Mouse (Mus musculus) liver, embryonic 14.5 days (tissue): ENCODE results near the gene Gm10309. TPM values are rescaled to one million over a fixed set of nuclear protein-coding genes. Genes with fewer than 3 reads are reported as not detected.

ENCODE experiments used
- ATAC-seq: fragments of 200-750 bp; cut with Nextera tagmentation; 2 replicates; pipeline ENCODE4 v1.8.0; 2017; ENCODE audit warnings: moderate number of reproducible peaks, mild to moderate bottlenecking, moderate library complexity; ENCODE audit not compliant: insufficient read depth
- DNase-seq, 3 experiments: peaks; one replicate each; pipeline ENCODE4 v3.0.0-alpha.2; 2012 to 2013; ENCODE audit warnings: low read depth in 3 of 3, low spot score in 3 of 3
- H3K27ac ChIP-seq: fragments of 300-500 bp; sonication (generic); 2 replicates; pipeline ENCODE4 v1.5.1; 2014; ENCODE audit warnings: moderate library complexity, mild to moderate bottlenecking, control low read depth, inconsistent platforms
- H3K27me3 ChIP-seq: fragments of 300-500 bp; sonication (generic); 2 replicates; pipeline ENCODE4 v1.6.1; 2014; ENCODE audit warnings: mild to moderate bottlenecking, low read length, moderate library complexity; ENCODE audit not compliant: control insufficient read depth, insufficient read depth
- H3K36me3 ChIP-seq: fragments of 300-500 bp; sonication (generic); replicated peaks from 2 replicates; pipeline ENCODE4 v1.6.1; 2014; ENCODE audit warnings: low read depth; ENCODE audit not compliant: control insufficient read depth, insufficient read depth
- H3K4me1 ChIP-seq, 2 experiments: fragments of 200-500 bp in 1 of 2; fragments of 300-500 bp in 1 of 2; sonication (generic) in 1 of 2; replicated peaks; 2 replicates each; pipeline ENCODE4 v1.6.1; 2012 to 2014; ENCODE audit warnings: antibody characterized with exemption in 1 of 2, inconsistent platforms in 1 of 2, low read length in 1 of 2; ENCODE audit not compliant: control insufficient read depth in 2 of 2, insufficient read depth in 2 of 2
- H3K4me2 ChIP-seq: fragments of 300-500 bp; sonication (generic); 2 replicates; pipeline ENCODE4 v1.6.1; 2014; ENCODE audit warnings: low read depth, mild to moderate bottlenecking, control low read depth, moderate library complexity
- H3K4me3 ChIP-seq, 2 experiments: fragments of 200-500 bp in 1 of 2; fragments of 300-500 bp in 1 of 2; sonication (generic) in 1 of 2; 2 replicates each; pipeline ENCODE4 v1.5.1; 2012 to 2014; ENCODE audit warnings: low read depth in 2 of 2, low read length in 2 of 2, mild to moderate bottlenecking in 2 of 2, control low read depth in 1 of 2, inconsistent platforms in 1 of 2, moderate library complexity in 1 of 2; ENCODE audit not compliant: insufficient read depth in 1 of 2
- H3K9ac ChIP-seq: fragments of 300-500 bp; sonication (generic); replicated peaks from 2 replicates; pipeline ENCODE4 v1.6.1; 2014; ENCODE audit warnings: mild to moderate bottlenecking, control low read depth, moderate library complexity
- H3K9me3 ChIP-seq: fragments of 300-500 bp; sonication (generic); 2 replicates; pipeline ENCODE4 v1.6.1; 2016; ENCODE audit warnings: low read length, mixed read lengths; ENCODE audit not compliant: control insufficient read depth
- CTCF ChIP-seq: IDR thresholded peaks from 2 replicates; pipeline ENCODE4 v1.5.1; 2016; ENCODE audit warnings: antibody characterized with exemption, low read depth, control low read depth
- EP300 ChIP-seq: IDR thresholded peaks from 2 replicates; pipeline ENCODE4 v1.6.1; 2016; ENCODE audit warnings: antibody characterized with exemption, low read depth
- WGBS: fragments of 180-500 bp; shearing (Covaris S2); extraction: QIAGEN DNeasy Blood & Tissue Kit; methylation state at CpG from one replicate; pipeline ENCODE4 v1.1.7; 2014; ENCODE audit not compliant: insufficient replicate concordance; 5-methylcytosine and 5-hydroxymethylcytosine counted together
- polyA plus RNA-seq, 2 experiments: library from polyadenylated mRNA; depleted of rRNA in 1 of 2; stranded (reverse) in 1 of 2; unstranded in 1 of 2; fragments of >200 nt; fragmentation: Nextera tagmentation in 1 of 2; extraction: Ambion mirVana in 1 of 2; gene quantifications; 2 replicates each; pipeline versions ENCODE4 v1.2.1 to v1.2.3; 2012 to 2014

Gene Gm10309
- polyA plus RNA-seq, 2 experiments = 0.06 TPM; not detected in 1

GRCm38 (mm10) chr17:86460645-86461430, 44.2 kb downstream of the Gm10309 start:
- H3K36me3 ChIP-seq = no peaks in the 10 kb centered on the region
- 55% methylated on average over 17 of the region's 17 CpGs for WGBS

DNA sequence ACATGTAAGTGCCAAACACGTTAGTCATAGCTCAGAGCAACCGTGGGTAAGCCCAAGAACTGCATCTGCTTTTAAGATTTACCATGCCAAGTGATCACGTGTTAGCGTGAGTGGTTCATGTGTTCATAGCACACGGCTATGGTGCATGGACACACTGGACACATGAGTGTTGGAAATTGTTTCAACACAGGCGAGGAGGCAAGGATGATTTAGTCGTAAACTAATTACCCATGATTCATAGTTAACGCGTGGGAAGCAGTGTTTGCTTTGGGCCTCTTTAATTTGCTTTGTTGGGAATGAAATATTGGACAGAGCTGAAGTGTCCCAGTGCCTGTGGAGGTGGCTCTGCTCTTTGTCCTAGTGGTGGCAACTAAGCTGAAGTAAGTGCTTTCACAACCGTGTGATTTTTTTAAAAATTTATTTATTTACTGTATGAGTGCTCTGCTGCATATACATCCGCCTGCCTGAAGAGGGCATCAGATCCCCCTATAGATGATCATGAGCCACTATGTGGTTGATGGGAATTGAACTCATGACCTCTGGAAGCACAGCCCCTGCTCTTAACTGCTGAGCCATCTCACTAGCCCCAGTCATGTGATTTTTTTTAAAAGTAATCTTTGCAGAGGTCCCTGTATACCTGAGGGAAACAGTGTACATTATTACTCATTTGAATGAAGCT, 46.6 kb downstream of the Gm10309 start:
- no peak for ATAC-seq
- Histone ChIP-seq H3K9ac (no peak overlapping the region), H3K27ac (no peak overlapping the region), H3K4me2 (no peak overlapping the region), H3K4me1 (no peaks in the 10 kb centered on the region), H3K9me3 (no peaks in the 10 kb centered on the region), H3K36me3 (no peaks in the 10 kb centered on the region), H3K27me3 (no peaks in the 10 kb centered on the region), H3K4me3 (no peak overlapping the region)
- DNase-seq = no peak
- TF ChIP-seq EP300 = no peak
- peak; percentile 18; the same call in 1 of the 2 replicates for TF ChIP-seq CTCF
- WGBS = 58% methylated on average over 11 of the region's 11 CpGs

More at GRCm38 (mm10) chr17:86460645-86461430, 44.2 kb downstream of the Gm10309 start:
- H3K9ac ChIP-seq = no peak overlapping the region
- H3K4me1 ChIP-seq = peaks cover 0 to 7% of the 10 kb centered on the region in 2 experiments; a peak in 1 of 4 replicates
- 0 out of 2 replicates have a peak, but pooled peaks have one; percentile 7 for TF ChIP-seq CTCF
- TF ChIP-seq EP300 = no peak
- H3K27ac ChIP-seq = no peak overlapping the region
- no peak overlapping the region for H3K4me3 ChIP-seq
- H3K4me2 ChIP-seq = no peak overlapping the region
- H3K27me3 ChIP-seq = no peaks in the 10 kb centered on the region
- ATAC-seq = no peak
- no peaks in the 10 kb centered on the region for H3K9me3 ChIP-seq
- no peak for DNase-seq

DNA sequence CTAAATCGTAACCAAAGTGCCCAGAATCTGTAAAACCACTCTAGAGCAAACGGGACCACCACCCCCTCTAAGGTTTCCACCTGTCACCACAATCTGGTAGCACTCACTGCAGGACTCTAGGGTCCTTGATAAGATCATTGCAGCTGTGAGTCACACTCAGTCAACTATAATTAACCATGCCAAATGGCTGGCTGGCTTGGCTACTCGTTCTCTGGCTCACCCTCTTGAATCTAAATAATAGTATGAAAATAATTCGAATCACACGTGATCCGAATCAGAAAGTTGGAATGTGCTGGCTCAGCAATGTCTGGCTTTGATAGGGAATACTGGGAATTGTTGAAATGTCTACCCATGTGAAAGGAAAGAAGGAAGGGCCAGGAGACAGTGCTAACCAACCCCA, 48.5 kb downstream of the Gm10309 start:
- ATAC-seq = no peak
- Histone ChIP-seq H3K4me1 (no peaks in the 10 kb centered on the region), H3K27me3 (no peaks in the 10 kb centered on the region), H3K4me2 (no peak overlapping the region), H3K4me3 (no peak overlapping the region), H3K9ac (no peak overlapping the region), H3K27ac (no peak overlapping the region), H3K9me3 (no peaks in the 10 kb centered on the region), H3K36me3 (no peaks in the 10 kb centered on the region)
- DNase-seq = no peak
- TF ChIP-seq EP300 (no peak), CTCF (no peak)
- 47% methylated on average over 6 of the region's 6 CpGs for WGBS

GRCm38 (mm10) chr17:86454351-86454706, 50.7 kb downstream of the Gm10309 start:
- H3K36me3 ChIP-seq = no peaks in the 10 kb centered on the region
- ATAC-seq (no peak), DNase-seq (no peak)
- WGBS = 69% methylated on average over 3 of the region's 3 CpGs
- H3K27me3 ChIP-seq = no peaks in the 10 kb centered on the region
- H3K27ac ChIP-seq = no peak overlapping the region
- H3K9ac ChIP-seq = no peak overlapping the region
- H3K4me1 ChIP-seq = no peaks in the 10 kb centered on the region
- H3K9me3 ChIP-seq = no peaks in the 10 kb centered on the region
- H3K4me2 ChIP-seq = no peak overlapping the region
- no peak overlapping the region for H3K4me3 ChIP-seq
- TF ChIP-seq CTCF (no peak), EP300 (no peak)

- 67% methylated on average over 14 of the region's 14 CpGs for WGBS
- H3K4me1 ChIP-seq = no peaks in the 10 kb centered on the region
Measured at GRCm38 (mm10) chr17:86453673-86454350, 51.2 kb downstream of the Gm10309 start.

More at GRCm38 (mm10) chr17:86453673-86454350, 51.2 kb downstream of the Gm10309 start:
- ATAC-seq = no peak
- no peaks in the 10 kb centered on the region for H3K27me3 ChIP-seq
- no peak overlapping the region for H3K27ac ChIP-seq
- no peak overlapping the region for H3K4me3 ChIP-seq
- H3K9me3 ChIP-seq = no peaks in the 10 kb centered on the region
- H3K9ac ChIP-seq = no peak overlapping the region
- H3K4me2 ChIP-seq = no peak overlapping the region
- no peaks in the 10 kb centered on the region for H3K36me3 ChIP-seq
- TF ChIP-seq CTCF = no peak
- no peak for TF ChIP-seq EP300
- DNase-seq = no peak
